Mouse (Mus musculus) c-Kit-positive CD71-positive TER-119-negative erythroid progenitor cells, embryonic 14.5 days (primary cell): Measurements from ENCODE around the gene T.

ENCODE experiments used
- DNase-seq: peaks from one replicate; pipeline ENCODE4 v3.0.0-alpha.2; 2013; ENCODE audit warnings: low read depth

Gene T

GRCm38 (mm10) chr17:8433121-8433977, 874 bp upstream of the T start:
- no peak for DNase-seq

GRCm38 (mm10) chr17:8436184-8436583, 2.0 kb downstream of the T start:
- no peak for DNase-seq

GRCm38 (mm10) chr17:8444062-8444461, 9.8 kb downstream of the T start:
- DNase-seq: no peak

GRCm38 (mm10) chr17:8447676-8448192, 13.5 kb downstream of the T start:
- DNase-seq: no peak

GRCm38 (mm10) chr17:8448324-8448723, 14.1 kb downstream of the T start:
- DNase-seq: no peak

GRCm38 (mm10) chr17:8455196-8455595, 21.0 kb downstream of the T start:
- no peak for DNase-seq

- DNase-seq: no peak
These were observed 21.4 kb downstream of the T start for GRCm38 (mm10) chr17:8455601-8456000.

GRCm38 (mm10) chr17:8456856-8457460, 22.7 kb downstream of the T start:
- no peak for DNase-seq

- DNase-seq: no peak
These were observed 27.3 kb downstream of the T start for GRCm38 (mm10) chr17:8461568-8461967.

- DNase-seq: peak; percentile 48
These were observed 29.4 kb downstream of the T start for GRCm38 (mm10) chr17:8463482-8464128.

- DNase-seq: no peak
These were observed 33.5 kb downstream of the T start for GRCm38 (mm10) chr17:8467771-8468170.

- DNase-seq: peak; percentile 34
These were observed 34.6 kb downstream of the T start for GRCm38 (mm10) chr17:8468716-8469344.

- no peak for DNase-seq
These were observed 44.3 kb downstream of the T start for GRCm38 (mm10) chr17:8478554-8478953.

GRCm38 (mm10) chr17:8479493-8480128, 45.4 kb downstream of the T start:
- DNase-seq: no peak

GRCm38 (mm10) chr17:8481797-8482196, 47.6 kb downstream of the T start:
- DNase-seq: no peak

- DNase-seq: no peak
These were observed 48.7 kb downstream of the T start for GRCm38 (mm10) chr17:8482876-8483275.

GRCm38 (mm10) chr17:8484246-8484645, 50.0 kb downstream of the T start:
- DNase-seq: no peak

- DNase-seq: no peak
These were observed 50.9 kb downstream of the T start for GRCm38 (mm10) chr17:8485146-8485545.

- no peak for DNase-seq
These were observed 53.6 kb downstream of the T start for GRCm38 (mm10) chr17:8487824-8488223.

- no peak for DNase-seq
These were observed 56.7 kb downstream of the T start for GRCm38 (mm10) chr17:8490971-8491370.
